Mouse (Mus musculus): ENCODE data around the gene Rnf214.

DNA sequence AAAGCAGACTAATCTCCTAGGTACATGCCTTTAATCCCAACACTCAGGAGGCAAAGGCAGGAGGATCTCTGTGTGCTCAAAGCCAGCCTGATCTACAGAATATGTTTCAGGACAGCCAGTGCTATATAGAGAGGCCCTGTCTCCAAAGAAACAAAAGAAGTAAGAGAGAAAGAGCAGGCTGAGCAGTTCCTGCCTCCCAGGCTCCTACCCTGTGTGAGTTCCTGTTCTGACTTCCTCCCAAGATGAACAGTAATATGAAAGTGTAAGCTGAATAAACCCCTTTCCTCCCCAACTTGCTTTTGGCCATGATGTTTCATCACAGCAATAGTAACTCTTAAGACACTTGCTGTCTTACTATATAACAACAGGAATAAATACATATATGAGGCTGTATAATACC is 13.0 kb downstream of the Rnf214 start:
- TF ChIP-seq CTCF (IDR thresholded peaks at IDR 0.05; ENCODE audit: control insufficient read depth, insufficient read depth, low read length) (no peak), POLR2A (IDR thresholded peaks at IDR 0.05; ENCODE audit: borderline replicate concordance, control insufficient read depth, low read depth, low read length) (no peak)

Data from bone marrow, adult 2 months (tissue).